Mouse (Mus musculus): ENCODE results near the gene Kdm5b. TPM values are rescaled to one million over a fixed set of nuclear protein-coding genes. Genes with fewer than 3 reads are reported as not detected.
"Not testable (repeated sequence)": the region's sequence is repeated elsewhere in the genome, so short reads cannot be mapped to it uniquely, and the experiment has no call there.

Kdm5b gene
- polyA plus RNA-seq, 1 experiment from 2014 or later, result 87.1 TPM

- H3K9me3 ChIP-seq, result no peaks in the 10 kb centered on the region
- H3K36me3 ChIP-seq (replicated peaks), result no peaks in the 10 kb centered on the region
- no peak overlapping the region for H3K4me3 ChIP-seq
- no peaks in the 10 kb centered on the region for H3K27me3 ChIP-seq (replicated peaks)
- 86% methylated on average over 7 of the region's 7 CpGs for WGBS
- peaks cover 5% of the 10 kb centered on the region; the same call in 1 of the 2 replicates for H3K4me1 ChIP-seq
- H3K27ac ChIP-seq, result no peak overlapping the region
- ATAC-seq (replicated peaks), result no peak
- H3K4me2 ChIP-seq, result no peak overlapping the region
- no peak overlapping the region for H3K9ac ChIP-seq
These were observed 38.8 kb upstream of the Kdm5b start for GRCm38 (mm10) chr1:134521163-134521562.

- no peaks in the 10 kb centered on the region for H3K9me3 ChIP-seq
- H3K4me2 ChIP-seq, result no peak overlapping the region
- no peaks in the 10 kb centered on the region for H3K27me3 ChIP-seq (replicated peaks)
- no peak overlapping the region for H3K9ac ChIP-seq
- H3K4me3 ChIP-seq, result no peak overlapping the region
- no peaks in the 10 kb centered on the region for H3K36me3 ChIP-seq (replicated peaks)
- 58% methylated on average over 2 of the region's 2 CpGs for WGBS
- ATAC-seq (replicated peaks), result no peak
- no peaks in the 10 kb centered on the region for H3K4me1 ChIP-seq
- no peak overlapping the region for H3K27ac ChIP-seq
These were observed 37.6 kb upstream of the Kdm5b start for GRCm38 (mm10) chr1:134522325-134522724.

- Histone ChIP-seq H3K4me3 (no peak overlapping the region), H3K36me3 (replicated peaks) (no peaks in the 10 kb centered on the region), H3K4me2 (no peak overlapping the region), H3K27ac (no peak overlapping the region), H3K9me3 (no peaks in the 10 kb centered on the region), H3K27me3 (replicated peaks) (no peaks in the 10 kb centered on the region), H3K4me1 (no peaks in the 10 kb centered on the region), H3K9ac (no peak overlapping the region)
- WGBS, result 78% methylated on average over 5 of the region's 5 CpGs
- ATAC-seq (replicated peaks), result no peak
These were observed 35.5 kb upstream of the Kdm5b start for GRCm38 (mm10) chr1:134524424-134524823.

- H3K36me3 ChIP-seq (replicated peaks), result no peaks in the 10 kb centered on the region
- no peak overlapping the region for H3K4me3 ChIP-seq
- no peaks in the 10 kb centered on the region for H3K4me1 ChIP-seq
- no peak overlapping the region for H3K27ac ChIP-seq
- no peaks in the 10 kb centered on the region for H3K27me3 ChIP-seq (replicated peaks)
- no peak for ATAC-seq (replicated peaks)
- no peak overlapping the region for H3K9ac ChIP-seq
- H3K4me2 ChIP-seq, result no peak overlapping the region
- 71% methylated on average over 1 of the region's 1 CpGs for WGBS
- H3K9me3 ChIP-seq, result no peaks in the 10 kb centered on the region
These were observed 35.0 kb upstream of the Kdm5b start for GRCm38 (mm10) chr1:134525015-134525414.

GRCm38 (mm10) chr1:134526752-134527151 is 33.2 kb upstream of the Kdm5b start:
- Histone ChIP-seq H3K4me3 (no peak overlapping the region), H3K4me2 (no peak overlapping the region), H3K9me3 (no peaks in the 10 kb centered on the region), H3K4me1 (no peaks in the 10 kb centered on the region), H3K36me3 (replicated peaks) (no peaks in the 10 kb centered on the region), H3K27ac (no peak overlapping the region), H3K9ac (no peak overlapping the region), H3K27me3 (replicated peaks) (no peaks in the 10 kb centered on the region)
- no peak for ATAC-seq (replicated peaks)
- WGBS, result 92% methylated on average over 6 of the region's 6 CpGs

GRCm38 (mm10) chr1:134530618-134531017 is 29.4 kb upstream of the Kdm5b start:
- Histone ChIP-seq H3K27me3 (replicated peaks) (no peaks in the 10 kb centered on the region), H3K4me1 (no peaks in the 10 kb centered on the region), H3K9ac (no peak overlapping the region), H3K27ac (no peak overlapping the region), H3K9me3 (no peaks in the 10 kb centered on the region), H3K36me3 (replicated peaks) (no peaks in the 10 kb centered on the region), H3K4me3 (no peak overlapping the region), H3K4me2 (no peak overlapping the region)
- WGBS, result 65% methylated on average over 6 of the region's 6 CpGs
- ATAC-seq (replicated peaks), result no peak

- not testable (repeated sequence) for ATAC-seq (replicated peaks); H3K27ac ChIP-seq; H3K4me3 ChIP-seq; H3K4me2 ChIP-seq; H3K27me3 ChIP-seq (replicated peaks); H3K9me3 ChIP-seq; H3K4me1 ChIP-seq; H3K9ac ChIP-seq; H3K36me3 ChIP-seq (replicated peaks)
- WGBS, result 91% methylated on average over 10 of the region's 10 CpGs
These were observed 26.3 kb upstream of the Kdm5b start for GRCm38 (mm10) chr1:134533710-134534109.

GRCm38 (mm10) chr1:134535054-134535453 is 24.9 kb upstream of the Kdm5b start:
- H3K9me3 ChIP-seq, result no peaks in the 10 kb centered on the region

GRCm38 (mm10) chr1:134535513-134535912 is 24.5 kb upstream of the Kdm5b start:
- WGBS, result 76% methylated on average over 3 of the region's 3 CpGs
- H3K4me1 ChIP-seq, result no peaks in the 10 kb centered on the region; the same call in 1 of the 2 replicates

More at GRCm38 (mm10) chr1:134535054-134535453, 24.9 kb upstream of the Kdm5b start:
- ATAC-seq (replicated peaks), result no peak
- WGBS, result 90% methylated on average over 1 of the region's 1 CpGs
- Histone ChIP-seq H3K4me2 (no peak overlapping the region), H3K4me3 (no peak overlapping the region), H3K27ac (no peak overlapping the region), H3K27me3 (replicated peaks) (no peaks in the 10 kb centered on the region), H3K4me1 (no peaks in the 10 kb centered on the region; the same call in 1 of the 2 replicates), H3K36me3 (replicated peaks) (no peaks in the 10 kb centered on the region), H3K9ac (no peak overlapping the region)

GRCm38 (mm10) chr1:134540610-134541009 is 19.4 kb upstream of the Kdm5b start:
- Histone ChIP-seq H3K27me3 (replicated peaks) (no peaks in the 10 kb centered on the region), H3K9me3 (no peaks in the 10 kb centered on the region; the same call in 1 of the 2 replicates), H3K27ac (no peak overlapping the region), H3K9ac (no peak overlapping the region), H3K4me1 (no peaks in the 10 kb centered on the region; the same call in 1 of the 2 replicates), H3K4me2 (no peak overlapping the region), H3K36me3 (replicated peaks) (no peaks in the 10 kb centered on the region), H3K4me3 (no peak overlapping the region)
- no peak for ATAC-seq (replicated peaks)
- 95% methylated on average over 10 of the region's 10 CpGs for WGBS

More at GRCm38 (mm10) chr1:134535513-134535912, 24.5 kb upstream of the Kdm5b start:
- Histone ChIP-seq H3K36me3 (replicated peaks) (no peaks in the 10 kb centered on the region), H3K27ac (no peak overlapping the region), H3K9me3 (no peaks in the 10 kb centered on the region), H3K4me3 (no peak overlapping the region), H3K27me3 (replicated peaks) (no peaks in the 10 kb centered on the region), H3K9ac (no peak overlapping the region), H3K4me2 (no peak overlapping the region)
- ATAC-seq (replicated peaks), result no peak

- Histone ChIP-seq H3K4me1 (no peaks in the 10 kb centered on the region), H3K4me2 (no peak overlapping the region), H3K27ac (no peak overlapping the region), H3K4me3 (no peak overlapping the region), H3K9me3 (no peaks in the 10 kb centered on the region; the same call in 1 of the 2 replicates), H3K27me3 (replicated peaks) (no peaks in the 10 kb centered on the region), H3K9ac (no peak overlapping the region), H3K36me3 (replicated peaks) (no peaks in the 10 kb centered on the region)
- no peak for ATAC-seq (replicated peaks)
- WGBS, result 72% methylated on average over 4 of the region's 4 CpGs
These were observed 11.7 kb upstream of the Kdm5b start for GRCm38 (mm10) chr1:134548231-134548630.

- ATAC-seq (replicated peaks), result no peak
- Histone ChIP-seq H3K27ac (no peak within 1 kb of the TSS), H3K4me2 (no peak within 1 kb of the TSS), H3K4me3 (no peak within 1 kb of the TSS), H3K27me3 (replicated peaks) (no peaks in the 10 kb centered on the region), H3K36me3 (replicated peaks) (no peaks in the 10 kb centered on the region), H3K9ac (no peak within 1 kb of the TSS), H3K4me1 (no peaks in the 10 kb centered on the region), H3K9me3 (no peaks in the 10 kb centered on the region; the same call in 1 of the 2 replicates)
- WGBS, result 72% methylated on average over 7 of the region's 7 CpGs
These were observed 10.3 kb upstream of the Kdm5b start, which contains the start of gene Mgat4e for GRCm38 (mm10) chr1:134549632-134550132. Gene Mgat4e (minus strand): TSS chr1:134549682.

GRCm38 (mm10) chr1:134551869-134552268 is 8.1 kb upstream of the Kdm5b start:
- Histone ChIP-seq H3K27ac (no peak overlapping the region), H3K36me3 (replicated peaks) (no peaks in the 10 kb centered on the region), H3K27me3 (replicated peaks) (no peaks in the 10 kb centered on the region), H3K9ac (no peak overlapping the region), H3K4me1 (peaks cover 5% of the 10 kb centered on the region), H3K4me2 (no peak overlapping the region), H3K4me3 (no peak overlapping the region), H3K9me3 (no peaks in the 10 kb centered on the region)
- WGBS, result 91% methylated on average over 3 of the region's 3 CpGs
- no peak for ATAC-seq (replicated peaks)
